ENCODE assay signal across 8 mouse cellular contexts in the genomic region with DNA sequence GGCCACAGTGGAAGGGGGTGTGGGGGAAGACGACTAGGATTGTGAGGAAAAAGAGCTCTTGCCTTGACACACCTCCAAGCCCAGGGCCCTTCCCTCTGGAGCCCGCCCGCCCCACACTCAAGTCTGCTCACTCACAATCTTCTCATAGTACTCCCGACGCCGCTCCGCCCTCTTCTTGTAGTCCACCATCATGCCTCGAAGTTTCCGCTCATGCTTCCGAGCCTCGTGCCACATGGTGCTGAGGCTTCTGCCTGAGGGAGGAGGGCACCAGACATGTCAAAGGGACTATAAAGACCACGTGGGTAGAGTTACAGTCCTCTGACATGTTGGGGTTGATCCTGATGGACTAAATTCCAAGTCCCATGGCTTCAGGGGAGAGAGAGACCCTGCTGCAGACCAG. TPM values are rescaled to one million over a fixed set of nuclear protein-coding genes. Genes with fewer than 3 reads are reported as not detected.
DNase-seq lines count a peak whose midpoint lies in the region; ATAC-seq and TF ChIP-seq lines count a peak whose summit lies in the region.

No protein-coding gene starts in this region.

- H3K9me3 ChIP-seq in kidney, embryonic 14.5 days (ENCODE audit: control insufficient read depth, low read length), result no peaks in the 10 kb centered on the region
- no peaks in the 10 kb centered on the region for H3K9me3 ChIP-seq in intestine, embryonic 15.5 days
- H3K9me3 ChIP-seq in neural tube, embryonic 12.5 days, result no peaks in the 10 kb centered on the region

- TF ChIP-seq POLR2A in cortical plate, adult 2 months (IDR thresholded peaks at IDR 0.05; ENCODE audit: extremely low read depth, insufficient read depth, low read length), result no peak

- H3K4me1 ChIP-seq in kidney, embryonic 14.5 days (ENCODE audit: control insufficient read depth, insufficient read depth, low read length), result peaks cover 12% of the 10 kb centered on the region; the same call in 1 of the 2 replicates
- H3K4me1 ChIP-seq in cortical plate, adult 2 months (ENCODE audit: control insufficient read depth, insufficient read depth, low read length), result peaks cover 14% of the 10 kb centered on the region
- H3K4me1 ChIP-seq in intestine, embryonic 15.5 days (replicated peaks), result peaks cover 26% of the 10 kb centered on the region
- H3K4me1 ChIP-seq in neural tube, embryonic 12.5 days, result peaks cover 34% of the 10 kb centered on the region

- no peaks in the 10 kb centered on the region for H3K27me3 ChIP-seq in kidney, embryonic 14.5 days (ENCODE audit: control insufficient read depth, insufficient read depth, low read length)
- no peaks in the 10 kb centered on the region for H3K27me3 ChIP-seq in intestine, embryonic 15.5 days (replicated peaks)
- no peaks in the 10 kb centered on the region for H3K27me3 ChIP-seq in neural tube, embryonic 12.5 days (replicated peaks)

- peak overlapping the region; percentile 85 for H3K4me2 ChIP-seq in kidney, embryonic 14.5 days (replicated peaks; ENCODE audit: low read depth, low read length)
- H3K4me2 ChIP-seq in intestine, embryonic 15.5 days (replicated peaks), result peak overlapping the region; percentile 79
- H3K4me2 ChIP-seq in neural tube, embryonic 12.5 days (replicated peaks), result peak overlapping the region; percentile 90

- no peak for TF ChIP-seq CTCF in cortical plate, adult 2 months (IDR thresholded peaks at IDR 0.05; ENCODE audit: extremely low read depth, insufficient read depth, low read length)

- DNase-seq in kidney, postnatal 4 days, result no peak
- DNase-seq in natural killer cell, adult 2 months (ENCODE audit: low spot score in 2 of 2), result no peak
- DNase-seq in ovary, postnatal 14 days (ENCODE audit: low spot score), result no peak
- no peak for DNase-seq in MN1 (ENCODE audit: low spot score)

- WGBS in kidney, embryonic 14.5 days, result 81% methylated on average over 12 of the region's 12 CpGs
- 81% methylated on average over 12 of the region's 12 CpGs for WGBS in intestine, embryonic 15.5 days
- 82% methylated on average over 12 of the region's 12 CpGs for WGBS in neural tube, embryonic 12.5 days

- no peak overlapping the region for H3K27ac ChIP-seq in kidney, embryonic 14.5 days (ENCODE audit: low read depth, low read length)
- no peak overlapping the region; the same call in 1 of the 2 replicates for H3K27ac ChIP-seq in cortical plate, adult 2 months (ENCODE audit: insufficient read depth, low read length)
- no peak overlapping the region for H3K27ac ChIP-seq in intestine, embryonic 15.5 days
- no peak overlapping the region for H3K27ac ChIP-seq in neural tube, embryonic 12.5 days

- peaks cover 43% of the 10 kb centered on the region for H3K36me3 ChIP-seq in kidney, embryonic 14.5 days (ENCODE audit: control insufficient read depth, insufficient read depth, low read length)
- H3K36me3 ChIP-seq in intestine, embryonic 15.5 days, result peaks cover 19% of the 10 kb centered on the region
- peaks cover 38% of the 10 kb centered on the region for H3K36me3 ChIP-seq in neural tube, embryonic 12.5 days

- peak overlapping the region; percentile 95; the same call in 1 of the 2 replicates for H3K9ac ChIP-seq in kidney, embryonic 14.5 days (ENCODE audit: low read depth, low read length)
- H3K9ac ChIP-seq in intestine, embryonic 15.5 days, result peak overlapping the region; percentile 99
- peak overlapping the region; percentile 96; the same call in 1 of the 2 replicates for H3K9ac ChIP-seq in neural tube, embryonic 12.5 days

- H3K4me3 ChIP-seq in kidney, embryonic 14.5 days (ENCODE audit: low read length), result peak overlapping the region; percentile 99; the same call in 1 of the 2 replicates
- peak overlapping the region; percentile 95; the same call in 1 of the 2 replicates for H3K4me3 ChIP-seq in cortical plate, adult 2 months (ENCODE audit: insufficient read depth, low read length)
- H3K4me3 ChIP-seq in intestine, embryonic 15.5 days (replicated peaks), result peak overlapping the region; percentile 99
- H3K4me3 ChIP-seq in neural tube, embryonic 12.5 days, result no peak overlapping the region

- ATAC-seq in kidney, embryonic 14.5 days (ENCODE audit: low FRiP score, low TSS enrichment), result no peak
- ATAC-seq in intestine, embryonic 15.5 days, result no peak
- no peak for ATAC-seq in neural tube, embryonic 12.5 days (ENCODE audit: low FRiP score, low read depth)

RNA-seq across cellular contexts. Expression of a gene that starts 1.2 kb away (rescaled TPM):
- 44.3 and 48.4 TPM in 2 replicates for polyA plus RNA-seq in kidney, embryonic 14.5 days (2014; fragmentation: Nextera tagmentation; extraction: Ambion mirVana)
- 140 and 162 TPM in 2 replicates for polyA plus RNA-seq in cortical plate, adult 2 months (2012; rRNA removed)
- 34.2 and 38.3 TPM in 2 replicates for polyA plus RNA-seq in intestine, embryonic 15.5 days (2015; fragmentation: Nextera tagmentation; extraction: Ambion mirVana)
- 70.1 and 79.0 TPM in 2 replicates for polyA plus RNA-seq in neural tube, embryonic 12.5 days (2016; fragmentation: Nextera tagmentation; extraction: Ambion mirVana)

RNA-seq across cellular contexts. Expression of a gene that starts 25.7 kb away (rescaled TPM):
- 168 and 179 TPM in 2 replicates for polyA plus RNA-seq in kidney, embryonic 14.5 days (2014; fragmentation: Nextera tagmentation; extraction: Ambion mirVana)
- 54.2 and 57.8 TPM in 2 replicates for polyA plus RNA-seq in cortical plate, adult 2 months (2012; rRNA removed)
- 131 and 140 TPM in 2 replicates for polyA plus RNA-seq in intestine, embryonic 15.5 days (2015; fragmentation: Nextera tagmentation; extraction: Ambion mirVana)
- polyA plus RNA-seq in neural tube, embryonic 12.5 days (2016; fragmentation: Nextera tagmentation; extraction: Ambion mirVana), result 140 and 145 TPM in 2 replicates

RNA-seq across cellular contexts. Expression of a gene that starts 26.0 kb away (rescaled TPM):
- polyA plus RNA-seq in kidney, embryonic 14.5 days (2014; fragmentation: Nextera tagmentation; extraction: Ambion mirVana), result 0.33 and 0.68 TPM in 2 replicates
- polyA plus RNA-seq in cortical plate, adult 2 months (2012; rRNA removed), result 2.9 and 3.3 TPM in 2 replicates
- polyA plus RNA-seq in intestine, embryonic 15.5 days (2015; fragmentation: Nextera tagmentation; extraction: Ambion mirVana), result 0.63 and 0.95 TPM in 2 replicates
- polyA plus RNA-seq in neural tube, embryonic 12.5 days (2016; fragmentation: Nextera tagmentation; extraction: Ambion mirVana), result 0.30 TPM in 1 of 2 replicates, not detected in the other

RNA-seq across cellular contexts. Expression of a gene that starts 26.2 kb away (rescaled TPM):
- polyA plus RNA-seq in kidney, embryonic 14.5 days (2014; fragmentation: Nextera tagmentation; extraction: Ambion mirVana), result 7.3 and 9.3 TPM in 2 replicates
- 6.4 and 6.6 TPM in 2 replicates for polyA plus RNA-seq in cortical plate, adult 2 months (2012; rRNA removed)
- polyA plus RNA-seq in intestine, embryonic 15.5 days (2015; fragmentation: Nextera tagmentation; extraction: Ambion mirVana), result 8.0 and 8.6 TPM in 2 replicates
- 4.9 and 5.8 TPM in 2 replicates for polyA plus RNA-seq in neural tube, embryonic 12.5 days (2016; fragmentation: Nextera tagmentation; extraction: Ambion mirVana)

RNA-seq across cellular contexts. Expression of a gene that starts 40.2 kb away (rescaled TPM):
- polyA plus RNA-seq in kidney, embryonic 14.5 days (2014; fragmentation: Nextera tagmentation; extraction: Ambion mirVana), result 6.5 and 23.0 TPM in 2 replicates
- polyA plus RNA-seq in cortical plate, adult 2 months (2012; rRNA removed), result 152 and 153 TPM in 2 replicates
- polyA plus RNA-seq in intestine, embryonic 15.5 days (2015; fragmentation: Nextera tagmentation; extraction: Ambion mirVana), result 18.3 and 21.8 TPM in 2 replicates
- polyA plus RNA-seq in neural tube, embryonic 12.5 days (2016; fragmentation: Nextera tagmentation; extraction: Ambion mirVana), result 44.3 and 48.8 TPM in 2 replicates
